Mouse (Mus musculus) MEL (cell line): ENCODE measurements around the gene Fsip1. TPM values are rescaled to one million over a fixed set of nuclear protein-coding genes. Genes with fewer than 3 reads are reported as not detected.

ENCODE experiments used
- DNase-seq: peaks from one replicate; pipeline ENCODE4 v3.0.0; 2011; ENCODE audit warnings: low read depth, low spot score
- H3K27ac ChIP-seq: 2 replicates; pipeline ENCODE4 v1.5.1; 2012; ENCODE audit warnings: low read depth, mild to moderate bottlenecking, control low read depth, low read length, moderate library complexity; ENCODE audit not compliant: control insufficient read depth
- H3K27me3 ChIP-seq, 2 experiments: fragments of 150-350 bp in 1 of 2; sonication (generic) in 1 of 2; 2 replicates each; pipeline ENCODE4 v1.6.1; 2012; ENCODE audit warnings: low read length in 2 of 2, mild to moderate bottlenecking in 2 of 2, improper control_type of control experiment in 1 of 2, moderate library complexity in 1 of 2; ENCODE audit not compliant: insufficient read depth in 2 of 2, control insufficient read depth in 1 of 2
- H3K36me3 ChIP-seq, 2 experiments: 2 replicates each; pipeline ENCODE4 v1.6.1; 2012 to 2014; ENCODE audit warnings: low read length in 2 of 2, improper control_type of control experiment in 1 of 2, inconsistent platforms in 1 of 2, mild to moderate bottlenecking in 1 of 2; ENCODE audit not compliant: insufficient read depth in 2 of 2, control insufficient read depth in 1 of 2
- H3K4me1 ChIP-seq, 2 experiments: fragments of 150-350 bp in 1 of 2; sonication (generic) in 1 of 2; 2 replicates each; pipeline ENCODE4 v1.6.1; 2012; ENCODE audit warnings: low read length in 2 of 2, improper control_type of control experiment in 1 of 2, mild to moderate bottlenecking in 1 of 2; ENCODE audit not compliant: insufficient read depth in 2 of 2, control insufficient read depth in 1 of 2
- H3K4me3 ChIP-seq, 2 experiments: fragments of 150-350 bp in 1 of 2; sonication (generic) in 1 of 2; 2 replicates each; pipeline ENCODE4 v1.5.1; 2012; ENCODE audit warnings: low read depth in 2 of 2, low read length in 2 of 2, mild to moderate bottlenecking in 2 of 2, moderate library complexity in 2 of 2, control low read depth in 1 of 2, improper control_type of control experiment in 1 of 2; ENCODE audit not compliant: control insufficient read depth in 1 of 2, insufficient read depth in 1 of 2
- H3K79me2 ChIP-seq: 2 replicates; pipeline ENCODE4 v1.6.1; 2012; ENCODE audit warnings: mild to moderate bottlenecking, low read length, moderate library complexity; ENCODE audit not compliant: control insufficient read depth, poor library complexity, insufficient read depth
- H3K9ac ChIP-seq: 2 replicates; pipeline ENCODE4 v1.6.1; 2012; ENCODE audit warnings: low read depth, mild to moderate bottlenecking, control low read depth, low read length, moderate library complexity; ENCODE audit not compliant: control insufficient read depth, poor library complexity, severe bottlenecking
- H3K9me3 ChIP-seq: fragments of 150-350 bp; sonication (generic); replicated peaks from 2 replicates; pipeline ENCODE4 v1.6.1; 2012; ENCODE audit warnings: mild to moderate bottlenecking, low read length, improper control_type of control experiment, moderate library complexity; ENCODE audit not compliant: insufficient read depth
- CHD1 ChIP-seq: IDR thresholded peaks from 2 replicates; pipeline ENCODE4 v1.6.1; 2012; ENCODE audit warnings: low read depth, mild to moderate bottlenecking, inconsistent platforms, low read length, improper control_type of control experiment
- CHD2 ChIP-seq: IDR thresholded peaks from 2 replicates; pipeline ENCODE4 v1.6.1; 2011; ENCODE audit warnings: low read length, improper control_type of control experiment
- CTCF ChIP-seq, 3 experiments: IDR thresholded peaks in 2 of 3; conservative IDR thresholded peaks in 1 of 3; 2 replicates each; pipeline ENCODE4 v1.5.1; 2011 to 2012; ENCODE audit warnings: low read length in 3 of 3, low read depth in 2 of 3, mild to moderate bottlenecking in 2 of 3, improper control_type of control experiment in 1 of 3, inconsistent platforms in 1 of 3, mixed read lengths in 1 of 3, moderate library complexity in 1 of 3; ENCODE audit not compliant: control insufficient read depth in 1 of 3, insufficient read depth in 1 of 3, poor library complexity in 1 of 3, severe bottlenecking in 1 of 3
- GABPA ChIP-seq: IDR thresholded peaks from 2 replicates; pipeline ENCODE4 v1.6.1; 2012; ENCODE audit warnings: low read depth, mild to moderate bottlenecking, inconsistent platforms, low read length, improper control_type of control experiment, moderate library complexity
- GATA1 ChIP-seq: IDR thresholded peaks from 2 replicates; pipeline ENCODE4 v1.6.1; 2011; ENCODE audit warnings: low read depth, low read length, improper control_type of control experiment
- JUND ChIP-seq: IDR thresholded peaks from 2 replicates; pipeline ENCODE4 v1.6.1; 2011; ENCODE audit warnings: low read depth, mild to moderate bottlenecking, improper control_type of control experiment, low read length
- KAT2A ChIP-seq: conservative IDR thresholded peaks from 2 replicates; pipeline ENCODE4 v1.6.1; 2012; ENCODE audit warnings: low read depth, low read length, improper control_type of control experiment, inconsistent platforms
- MAX ChIP-seq: IDR thresholded peaks from 2 replicates; pipeline ENCODE4 v1.6.1; 2011; ENCODE audit warnings: low read length, improper control_type of control experiment
- MYB ChIP-seq: IDR thresholded peaks from 2 replicates; pipeline ENCODE4 v1.6.1; 2011; ENCODE audit warnings: mild to moderate bottlenecking, low read depth, low read length, improper control_type of control experiment
- NELFE ChIP-seq: IDR thresholded peaks from 2 replicates; pipeline ENCODE4 v1.6.1; 2011; ENCODE audit warnings: low read depth, low read length, improper control_type of control experiment
- POLR2AphosphoS2 ChIP-seq: IDR thresholded peaks from 2 replicates; pipeline ENCODE4 v1.6.1; 2011; ENCODE audit warnings: low read length, improper control_type of control experiment
- POLR2AphosphoS5 ChIP-seq: IDR thresholded peaks from 2 replicates; pipeline ENCODE4 v1.6.1; 2012; ENCODE audit warnings: low read depth, borderline replicate concordance, mild to moderate bottlenecking, inconsistent platforms, low read length, moderate library complexity, mixed read lengths
- RAD21 ChIP-seq: IDR thresholded peaks from 2 replicates; pipeline ENCODE4 v1.6.1; 2011; ENCODE audit warnings: mild to moderate bottlenecking, low read depth, low read length, improper control_type of control experiment
- USF2 ChIP-seq, 2 experiments: IDR thresholded peaks; 2 replicates each; pipeline ENCODE4 v1.6.1; 2011 to 2012; ENCODE audit warnings: improper control_type of control experiment in 2 of 2, low read length in 2 of 2, borderline replicate concordance in 1 of 2, inconsistent platforms in 1 of 2, low read depth in 1 of 2, mild to moderate bottlenecking in 1 of 2; ENCODE audit not compliant: insufficient read depth in 1 of 2
- ZKSCAN1 ChIP-seq: IDR thresholded peaks from 2 replicates; pipeline ENCODE4 v1.6.1; 2012; ENCODE audit warnings: low read depth, mild to moderate bottlenecking, inconsistent platforms, low read length, improper control_type of control experiment, moderate library complexity
- ZMIZ1 ChIP-seq: IDR thresholded peaks from 2 replicates; pipeline ENCODE4 v1.6.1; 2012; ENCODE audit warnings: low read depth, mild to moderate bottlenecking, inconsistent platforms, low read length, improper control_type of control experiment, moderate library complexity
- ZNF384 ChIP-seq: IDR thresholded peaks from 2 replicates; pipeline ENCODE4 v1.6.1; 2012; ENCODE audit warnings: low read depth, mild to moderate bottlenecking, inconsistent platforms, low read length, improper control_type of control experiment
- polyA plus RNA-seq, 2 experiments: library from polyadenylated mRNA; stranded (reverse) in 1 of 2; unstranded in 1 of 2; fragments of >175 nt in 1 of 2; fragments of >200 nt in 1 of 2; gene quantifications; 2 replicates each; pipeline versions ENCODE4 v1.2.1 to v1.2.4; 2012; ENCODE audit warnings: low replicate concordance in 2 of 2, low read depth in 1 of 2; ENCODE audit not compliant: insufficient read length in 2 of 2, insufficient read depth in 1 of 2, missing spikeins in 1 of 2
- total RNA-seq: library from RNA; depleted of rRNA; stranded (reverse); fragments of 300-350 nt; gene quantifications from 2 replicates; pipeline ENCODE4 v1.2.3, GENCODE M21; 2012

Fsip1 gene
- total and polyA plus RNA-seq, 3 experiments = not detected

- no peaks in the 10 kb centered on the region for H3K27me3 ChIP-seq
- no peaks in the 10 kb centered on the region for H3K4me1 ChIP-seq
- no peak overlapping the region for H3K4me3 ChIP-seq
- DNase-seq = no peak
- no peaks in the 10 kb centered on the region for H3K36me3 ChIP-seq
- no peaks in the 10 kb centered on the region for H3K9me3 ChIP-seq
- H3K9ac ChIP-seq = no peak overlapping the region
- H3K27ac ChIP-seq = no peak overlapping the region
- TF ChIP-seq GATA1 (no peak), CTCF (IDR thresholded peaks at IDR 0.05 in 2 of 3, conservative IDR thresholded peaks at IDR 0.05 in 1 of 3; ENCODE audit: control insufficient read depth in 1 of 3, insufficient read depth in 1 of 3, low read depth in 2 of 3, low read length in 3 of 3, poor library complexity in 1 of 3, severe bottlenecking in 1 of 3) (no peak), POLR2AphosphoS5 (no peak), CHD2 (no peak)
- no peaks in the 10 kb centered on the region for H3K79me2 ChIP-seq
Measured at GRCm38 (mm10) chr2:118141651-118142050, 115.1 kb downstream of the Fsip1 start.

DNA sequence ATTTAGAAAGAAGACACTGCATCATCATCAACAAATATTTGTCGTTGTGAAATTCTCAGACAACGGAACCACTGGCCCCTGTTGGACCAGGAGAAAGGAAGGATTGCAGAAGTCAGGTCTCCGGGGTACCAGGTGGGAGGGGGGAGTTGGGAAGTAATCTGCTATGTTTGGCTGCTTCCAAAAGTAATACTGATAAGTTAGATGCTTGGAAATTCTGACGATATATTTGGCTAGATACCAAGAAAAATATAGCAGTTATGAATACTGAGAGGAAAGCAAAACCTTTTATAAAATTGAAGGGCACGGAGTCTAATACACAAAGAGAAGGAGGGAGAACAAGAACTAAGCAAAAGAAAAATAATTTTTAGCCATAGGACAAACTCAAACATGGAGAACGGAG is 117.5 kb downstream of the Fsip1 start:
- H3K4me3 ChIP-seq = no peak overlapping the region
- TF ChIP-seq CHD1 (no peak), POLR2AphosphoS2 (no peak), USF2 (IDR thresholded peaks at IDR 0.05; ENCODE audit: borderline replicate concordance in 1 of 2, insufficient read depth in 1 of 2, low read depth in 1 of 2, low read length in 2 of 2) (no peak), MYB (no peak), ZMIZ1 (no peak), GABPA (no peak), RAD21 (no peak), CTCF (IDR thresholded peaks at IDR 0.05 in 2 of 3, conservative IDR thresholded peaks at IDR 0.05 in 1 of 3; ENCODE audit: control insufficient read depth in 1 of 3, insufficient read depth in 1 of 3, low read depth in 2 of 3, low read length in 3 of 3, poor library complexity in 1 of 3, severe bottlenecking in 1 of 3) (no peak), JUND (no peak), KAT2A (no peak), MAX (no peak), NELFE (no peak), ZKSCAN1 (no peak), POLR2AphosphoS5 (no peak), ZNF384 (no peak)

More for the DNA sequence above, 117.5 kb downstream of the Fsip1 start:
- Histone ChIP-seq H3K4me1 (no peaks in the 10 kb centered on the region), H3K27ac (no peak overlapping the region), H3K27me3 (no peaks in the 10 kb centered on the region), H3K9ac (no peak overlapping the region), H3K36me3 (no peaks in the 10 kb centered on the region), H3K79me2 (no peaks in the 10 kb centered on the region), H3K9me3 (no peaks in the 10 kb centered on the region)
- no peak for DNase-seq
